Mouse (Mus musculus) spleen, adult 2 months (tissue): ENCODE data around the gene Gstm4.
"Not testable (repeated sequence)": the region's sequence is repeated elsewhere in the genome, so short reads cannot be mapped to it uniquely, and the experiment has no call there.

Experiments used
- CTCF ChIP-seq: fragments of 200-500 bp; IDR thresholded peaks from 2 replicates; pipeline ENCODE4 v1.5.1; 2011; ENCODE audit warnings: mild to moderate bottlenecking, inconsistent platforms; ENCODE audit not compliant: insufficient read depth, insufficient read length, insufficient replicate concordance; ENCODE audit errors: extremely low read depth
- POLR2A ChIP-seq: fragments of 200-500 bp; IDR thresholded peaks from 2 replicates; pipeline ENCODE4 v1.6.1; 2011; ENCODE audit warnings: low read depth, low read length, inconsistent platforms

GRCm38 (mm10) chr3:108019226-108019625 is 25.5 kb downstream of the Gstm4 start:
- TF ChIP-seq CTCF, POLR2A: not testable (repeated sequence)
